Mouse (Mus musculus): ENCODE data around the gene Syngr2. TPM values are rescaled to one million over a fixed set of nuclear protein-coding genes. Genes with fewer than 3 reads are reported as not detected.
"Not testable (repeated sequence)": the region's sequence is repeated elsewhere in the genome, so short reads cannot be mapped to it uniquely, and the experiment has no call there.

The Syngr2 gene
- polyA plus RNA-seq, 1 experiment from 2014 or later = 39.4 TPM

- 32% methylated on average over 10 of the region's 10 CpGs for WGBS
- H3K4me3 ChIP-seq = peak overlapping the region; percentile 52
- peaks cover 77% of the 10 kb centered on the region for H3K27me3 ChIP-seq (ENCODE audit: low read depth, poor library complexity, severe bottlenecking)
- no peaks in the 10 kb centered on the region for H3K36me3 ChIP-seq
- DNase-seq (ENCODE audit: low spot score) = no peak
- H3K27ac ChIP-seq (replicated peaks) = peak overlapping the region; percentile 69; the same call in 1 of the 2 replicates
- H3K9me3 ChIP-seq (replicated peaks) = no peaks in the 10 kb centered on the region
- H3K4me1 ChIP-seq = peaks cover 52% of the 10 kb centered on the region
Measured at GRCm38 (mm10) chr11:117783683-117784309, 25.7 kb upstream of the Syngr2 start.

- peak; percentile 57 for DNase-seq (ENCODE audit: low spot score)
- peaks cover 70% of the 10 kb centered on the region for H3K27me3 ChIP-seq (ENCODE audit: low read depth, poor library complexity, severe bottlenecking)
- H3K9me3 ChIP-seq (replicated peaks) = no peaks in the 10 kb centered on the region
- peaks cover 41% of the 10 kb centered on the region for H3K4me1 ChIP-seq
- no peak overlapping the region for H3K4me3 ChIP-seq
- H3K36me3 ChIP-seq = no peaks in the 10 kb centered on the region
- no peak overlapping the region; the same call in 1 of the 2 replicates for H3K27ac ChIP-seq (replicated peaks)
- 12% methylated on average over 10 of the region's 10 CpGs for WGBS
Measured at GRCm38 (mm10) chr11:117786294-117786693, 23.2 kb upstream of the Syngr2 start.

- H3K4me3 ChIP-seq; H3K36me3 ChIP-seq; H3K27ac ChIP-seq (replicated peaks); H3K9me3 ChIP-seq (replicated peaks); DNase-seq (ENCODE audit: low spot score): not testable (repeated sequence)
- Histone ChIP-seq H3K27me3 (ENCODE audit: low read depth, poor library complexity, severe bottlenecking) (peaks cover 69% of the 10 kb centered on the region), H3K4me1 (peaks cover 32% of the 10 kb centered on the region)
- WGBS = 84% methylated on average over 7 of the region's 7 CpGs
Measured at GRCm38 (mm10) chr11:117788481-117788880, 21.0 kb upstream of the Syngr2 start.

- peak; percentile 77 for DNase-seq (ENCODE audit: low spot score)
- Histone ChIP-seq H3K9me3 (replicated peaks) (no peaks in the 10 kb centered on the region), H3K4me3 (peak overlapping the region; percentile 35), H3K4me1 (peaks cover 31% of the 10 kb centered on the region), H3K36me3 (no peaks in the 10 kb centered on the region), H3K27me3 (ENCODE audit: low read depth, poor library complexity, severe bottlenecking) (peaks cover 52% of the 10 kb centered on the region), H3K27ac (replicated peaks) (no peak overlapping the region)
- 7% methylated on average over 14 of the region's 14 CpGs for WGBS
Measured at GRCm38 (mm10) chr11:117790286-117790685, 19.2 kb upstream of the Syngr2 start.

- H3K4me1 ChIP-seq = peaks cover 32% of the 10 kb centered on the region
- peak overlapping the region; percentile 35 for H3K4me3 ChIP-seq
- H3K9me3 ChIP-seq (replicated peaks) = no peaks in the 10 kb centered on the region
- peaks cover 46% of the 10 kb centered on the region for H3K27me3 ChIP-seq (ENCODE audit: low read depth, poor library complexity, severe bottlenecking)
- no peak for DNase-seq (ENCODE audit: low spot score)
- no peak overlapping the region for H3K27ac ChIP-seq (replicated peaks)
- 31% methylated on average over 23 of the region's 23 CpGs for WGBS
- no peaks in the 10 kb centered on the region for H3K36me3 ChIP-seq
Measured at GRCm38 (mm10) chr11:117790703-117791440, 18.6 kb upstream of the Syngr2 start.

- no peak for DNase-seq (ENCODE audit: low spot score)
- 87% methylated on average over 9 of the region's 9 CpGs for WGBS
- peaks cover 45% of the 10 kb centered on the region for H3K27me3 ChIP-seq (ENCODE audit: low read depth, poor library complexity, severe bottlenecking)
- no peaks in the 10 kb centered on the region for H3K9me3 ChIP-seq (replicated peaks)
- no peak overlapping the region for H3K27ac ChIP-seq (replicated peaks)
- no peak overlapping the region for H3K4me3 ChIP-seq
- no peaks in the 10 kb centered on the region for H3K36me3 ChIP-seq
- H3K4me1 ChIP-seq = peaks cover 35% of the 10 kb centered on the region
Measured at GRCm38 (mm10) chr11:117791441-117791761, 18.1 kb upstream of the Syngr2 start.

GRCm38 (mm10) chr11:117792281-117792888 lies 17.1 kb upstream of the Syngr2 start:
- Histone ChIP-seq H3K27ac (replicated peaks) (0 out of 2 replicates have a peak overlapping the region, but pooled peaks have one; percentile 28), H3K27me3 (ENCODE audit: low read depth, poor library complexity, severe bottlenecking) (peaks cover 40% of the 10 kb centered on the region), H3K4me3 (peak overlapping the region; percentile 32), H3K36me3 (no peaks in the 10 kb centered on the region), H3K9me3 (replicated peaks) (no peaks in the 10 kb centered on the region), H3K4me1 (peaks cover 37% of the 10 kb centered on the region)
- 6% methylated on average over 22 of the region's 22 CpGs for WGBS
- no peak for DNase-seq (ENCODE audit: low spot score)

GRCm38 (mm10) chr11:117794035-117794551 lies 15.4 kb upstream of the Syngr2 start:
- 66% methylated on average over 4 of the region's 4 CpGs for WGBS

GRCm38 (mm10) chr11:117796954-117797353 lies 12.5 kb upstream of the Syngr2 start:
- no peak overlapping the region; the same call in 1 of the 2 replicates for H3K27ac ChIP-seq (replicated peaks)
- H3K36me3 ChIP-seq = no peaks in the 10 kb centered on the region
- peaks cover 33% of the 10 kb centered on the region for H3K4me1 ChIP-seq
- no peak for DNase-seq (ENCODE audit: low spot score)
- 47% methylated on average over 5 of the region's 5 CpGs for WGBS
- H3K4me3 ChIP-seq = no peak overlapping the region
- H3K27me3 ChIP-seq (ENCODE audit: low read depth, poor library complexity, severe bottlenecking) = peaks cover 15% of the 10 kb centered on the region
- H3K9me3 ChIP-seq (replicated peaks) = no peaks in the 10 kb centered on the region

More at GRCm38 (mm10) chr11:117794035-117794551, 15.4 kb upstream of the Syngr2 start:
- Histone ChIP-seq H3K9me3 (replicated peaks) (no peaks in the 10 kb centered on the region), H3K27me3 (ENCODE audit: low read depth, poor library complexity, severe bottlenecking) (peaks cover 40% of the 10 kb centered on the region), H3K36me3 (no peaks in the 10 kb centered on the region), H3K4me3 (no peak overlapping the region), H3K27ac (replicated peaks) (no peak overlapping the region), H3K4me1 (peaks cover 48% of the 10 kb centered on the region)
- no peak for DNase-seq (ENCODE audit: low spot score)

GRCm38 (mm10) chr11:117797511-117798159 lies 11.8 kb upstream of the Syngr2 start, which contains the start of gene 6030468B19Rik:
Gene 6030468B19Rik, plus strand, starts transcription at chr11:117797660.
- Histone ChIP-seq H3K9me3 (replicated peaks) (no peaks in the 10 kb centered on the region), H3K36me3 (no peaks in the 10 kb centered on the region), H3K27ac (replicated peaks) (peak within 1 kb of the TSS; percentile 42), H3K4me1 (peaks cover 26% of the 10 kb centered on the region), H3K27me3 (ENCODE audit: low read depth, poor library complexity, severe bottlenecking) (peaks cover 8% of the 10 kb centered on the region), H3K4me3 (peak within 1 kb of the TSS; percentile 21)
- DNase-seq (ENCODE audit: low spot score) = no peak
- 66% methylated on average over 9 of the region's 9 CpGs for WGBS

GRCm38 (mm10) chr11:117798160-117798541 lies 11.3 kb upstream of the Syngr2 start:
- peak overlapping the region; percentile 21; the same call in 1 of the 2 replicates for H3K4me3 ChIP-seq
- H3K27ac ChIP-seq (replicated peaks) = peak overlapping the region; percentile 42; the same call in 1 of the 2 replicates
- no peaks in the 10 kb centered on the region for H3K36me3 ChIP-seq
- 73% methylated on average over 2 of the region's 2 CpGs for WGBS
- no peaks in the 10 kb centered on the region for H3K9me3 ChIP-seq (replicated peaks)
- H3K4me1 ChIP-seq = peaks cover 25% of the 10 kb centered on the region
- H3K27me3 ChIP-seq (ENCODE audit: low read depth, poor library complexity, severe bottlenecking) = peaks cover 4% of the 10 kb centered on the region
- no peak for DNase-seq (ENCODE audit: low spot score)

GRCm38 (mm10) chr11:117799174-117799573 lies 10.3 kb upstream of the Syngr2 start:
- Histone ChIP-seq H3K4me3 (peak overlapping the region; percentile 21), H3K36me3 (no peaks in the 10 kb centered on the region), H3K9me3 (replicated peaks) (no peaks in the 10 kb centered on the region), H3K4me1 (peaks cover 23% of the 10 kb centered on the region), H3K27ac (replicated peaks) (no peak overlapping the region), H3K27me3 (ENCODE audit: low read depth, poor library complexity, severe bottlenecking) (no peaks in the 10 kb centered on the region)
- WGBS = 83% methylated on average over 5 of the region's 5 CpGs
- DNase-seq (ENCODE audit: low spot score) = no peak
